Mouse (Mus musculus) liver, postnatal 0 days (tissue): Measurements from ENCODE around the gene Limch1.

Source experiments
- CTCF ChIP-seq: sonication (generic); IDR thresholded peaks from 2 replicates; pipeline ENCODE4 v1.5.1; 2016; ENCODE audit warnings: antibody characterized with exemption, low read depth
- EP300 ChIP-seq: IDR thresholded peaks from 2 replicates; pipeline ENCODE4 v1.6.1; 2016; ENCODE audit warnings: antibody characterized with exemption, low read depth, mild to moderate bottlenecking

DNA sequence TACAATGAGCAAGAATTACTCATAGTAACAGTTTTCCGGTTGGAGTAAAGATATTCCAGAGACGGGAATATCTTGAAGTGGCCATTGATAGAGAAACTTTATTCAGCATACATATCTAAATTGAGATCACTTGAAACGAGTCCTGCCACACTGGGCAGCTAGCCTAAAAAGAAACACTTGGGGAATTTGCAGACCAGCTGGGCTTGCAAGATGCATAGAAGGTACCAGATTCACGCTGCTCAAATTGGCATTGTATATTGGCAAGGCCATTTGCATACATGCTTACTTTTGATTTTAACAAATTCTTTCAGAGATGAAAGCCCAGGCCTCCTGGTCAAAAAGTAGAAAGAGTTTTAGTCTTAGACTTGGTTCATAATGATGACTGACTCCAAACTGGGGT is 235.2 kb downstream of the Limch1 start:
- TF ChIP-seq CTCF (no peak), EP300 (no peak)
